Mouse (Mus musculus) gastrocnemius, postnatal 4 days (tissue): ENCODE measurements around the gene Igfbp6. TPM values are rescaled to one million over a fixed set of nuclear protein-coding genes. Genes with fewer than 3 reads are reported as not detected.

Experiments used
- DNase-seq, 2 experiments: peaks; one replicate each; pipeline ENCODE4 v3.0.0; 2021 to 2022; ENCODE audit warnings: low spot score in 2 of 2, mixed read lengths in 2 of 2
- total RNA-seq, 2 experiments: library from RNA; stranded (reverse); gene quantifications; 2 replicates each; pipeline ENCODE4 v1.2.3; 2021

Igfbp6 gene
- total RNA-seq, 2 experiments from 2014 or later: 80.3 to 91.9 TPM

DNA sequence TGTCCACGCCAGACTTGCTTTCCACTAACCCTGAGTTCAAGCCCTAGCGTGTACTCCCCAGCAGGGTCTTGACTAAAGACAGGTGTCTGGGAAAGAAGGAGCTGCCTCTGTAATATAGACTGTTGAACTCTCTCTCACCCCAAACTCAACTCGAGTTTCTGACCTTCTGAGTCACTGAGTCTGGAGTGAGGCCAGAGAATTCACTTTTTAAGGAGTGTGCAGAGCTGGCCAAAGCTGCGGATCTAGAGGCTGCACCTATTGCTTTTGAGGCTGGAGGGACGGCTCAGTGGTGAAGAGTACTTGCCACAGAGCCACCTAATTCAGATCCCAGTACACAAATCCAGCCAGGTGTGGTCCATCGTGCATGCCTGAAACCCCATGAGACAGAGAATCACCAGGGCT is 23.5 kb downstream of the Igfbp6 start:
- DNase-seq: no peak

DNA sequence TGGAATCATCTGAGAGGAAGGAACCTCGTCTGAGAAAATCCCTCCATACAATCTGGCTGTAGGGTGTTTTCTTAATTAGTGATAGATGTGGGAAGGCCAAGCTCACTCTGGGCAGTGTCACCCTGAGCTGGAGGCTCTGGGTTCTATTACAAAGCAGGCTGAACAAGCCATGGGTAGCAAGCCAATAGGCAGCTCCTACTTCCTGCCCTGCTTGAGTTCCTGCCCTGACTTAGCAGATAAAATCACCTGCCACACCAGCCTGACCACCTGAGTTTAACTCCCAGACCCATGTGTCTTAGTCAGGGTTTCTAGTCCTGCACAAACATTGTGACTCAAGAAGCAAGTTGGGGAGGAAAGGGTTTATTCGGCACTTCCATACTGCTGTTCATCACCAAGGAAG is 24.9 kb downstream of the Igfbp6 start:
- DNase-seq: no peak

DNA sequence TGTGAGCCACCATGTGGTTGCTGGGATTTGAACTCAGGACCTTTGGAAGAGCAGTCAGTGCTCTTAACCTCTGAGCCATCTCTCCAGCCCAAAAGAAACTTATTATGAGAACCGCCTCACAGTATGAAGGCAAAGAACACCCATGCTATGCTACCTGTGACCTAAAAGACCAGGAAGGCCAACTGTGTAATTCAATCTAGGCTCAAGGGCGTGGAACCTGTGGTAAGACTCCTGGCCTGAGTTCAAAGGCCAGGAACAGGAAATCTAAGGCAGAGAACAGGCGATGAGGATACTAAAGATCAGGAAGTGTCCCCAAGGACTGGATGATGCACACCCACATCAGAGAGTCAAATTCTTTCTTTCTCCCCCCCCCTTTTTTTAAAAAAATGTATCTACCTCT is 29.4 kb downstream of the Igfbp6 start:
- DNase-seq: no peak

DNA sequence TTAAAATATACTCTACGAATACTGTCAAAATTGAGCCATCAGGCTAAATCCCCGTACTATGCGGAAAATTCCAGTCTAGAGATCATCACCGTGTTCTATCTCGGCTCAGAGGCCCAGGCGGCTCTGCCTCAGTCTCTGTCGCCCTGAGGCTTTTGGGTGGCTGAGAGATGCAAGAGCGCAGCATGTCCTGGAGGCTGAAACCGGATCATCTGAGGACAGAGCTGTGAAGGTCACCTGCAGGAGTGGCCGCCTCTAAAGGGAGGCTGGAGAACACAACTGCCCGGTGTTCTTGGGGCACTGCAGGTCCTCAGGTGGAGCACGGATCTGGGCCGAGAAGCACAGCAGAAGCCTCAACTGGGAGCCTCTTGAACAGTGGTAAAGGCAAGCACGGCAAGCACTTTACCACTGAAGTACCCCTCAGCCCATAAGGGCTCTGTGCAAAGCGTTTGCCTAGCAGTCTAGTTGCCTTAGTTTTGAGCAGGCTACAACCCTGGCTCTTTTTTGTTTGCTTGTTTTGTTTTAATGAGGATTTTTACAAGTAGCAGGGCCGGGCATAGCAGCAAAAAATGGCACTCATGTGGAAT is 31.7 kb downstream of the Igfbp6 start:
- no peak for DNase-seq

DNA sequence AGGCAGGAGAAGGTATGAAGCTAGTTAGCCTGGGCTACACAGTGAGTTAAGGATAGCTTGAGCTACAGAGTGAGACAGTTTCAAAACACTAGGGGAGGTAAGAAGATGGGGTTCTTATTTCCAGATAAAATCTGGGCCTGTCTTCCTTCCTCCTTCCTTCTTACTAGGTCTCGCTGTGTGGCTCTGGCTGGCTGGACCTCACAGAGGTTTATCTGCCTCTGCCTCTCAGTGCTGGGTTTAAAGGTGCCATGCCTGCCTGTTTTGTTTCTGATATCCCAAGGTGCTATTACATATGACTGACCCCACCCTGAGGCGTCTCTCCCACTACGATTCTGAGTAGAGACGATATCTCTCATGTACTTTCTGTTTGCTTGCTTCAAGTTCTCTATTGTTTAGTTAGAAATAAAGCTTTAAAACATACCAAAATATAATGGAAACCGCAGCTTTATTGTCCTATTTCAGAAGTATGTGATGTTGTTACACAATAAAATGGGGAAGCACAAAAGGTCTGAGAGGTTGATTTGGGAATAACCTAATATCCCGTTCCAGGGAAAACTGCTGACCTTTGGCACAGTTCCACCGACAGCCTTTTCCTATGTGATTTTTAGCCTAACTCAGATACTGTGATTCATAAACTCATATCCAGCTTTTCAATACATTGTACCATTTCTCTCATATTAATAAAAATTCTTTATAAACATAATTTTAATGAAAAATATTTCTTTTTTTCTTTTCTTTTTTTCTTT is 32.6 kb downstream of the Igfbp6 start:
- DNase-seq: no peak

DNA sequence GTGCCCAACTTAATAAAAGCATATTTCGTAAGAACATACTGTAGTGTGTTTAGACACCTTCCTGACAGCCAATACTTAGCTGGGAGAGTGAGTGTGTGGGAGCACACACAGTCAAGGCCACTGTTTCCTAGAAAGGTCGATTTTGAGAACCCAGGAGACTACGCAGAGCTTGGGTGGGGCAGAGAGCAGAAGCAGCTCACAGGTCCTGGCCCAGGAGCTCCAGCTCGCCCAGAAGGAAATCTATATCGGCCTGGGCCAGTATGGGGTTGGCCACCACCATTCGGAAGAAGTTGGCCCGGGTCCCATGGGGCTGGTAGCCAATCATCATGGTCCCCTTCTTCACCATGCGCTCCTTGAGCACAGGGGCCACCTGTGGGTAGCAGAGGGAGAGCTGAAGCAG is 33.3 kb downstream of the Igfbp6 start:
- no peak for DNase-seq

DNA sequence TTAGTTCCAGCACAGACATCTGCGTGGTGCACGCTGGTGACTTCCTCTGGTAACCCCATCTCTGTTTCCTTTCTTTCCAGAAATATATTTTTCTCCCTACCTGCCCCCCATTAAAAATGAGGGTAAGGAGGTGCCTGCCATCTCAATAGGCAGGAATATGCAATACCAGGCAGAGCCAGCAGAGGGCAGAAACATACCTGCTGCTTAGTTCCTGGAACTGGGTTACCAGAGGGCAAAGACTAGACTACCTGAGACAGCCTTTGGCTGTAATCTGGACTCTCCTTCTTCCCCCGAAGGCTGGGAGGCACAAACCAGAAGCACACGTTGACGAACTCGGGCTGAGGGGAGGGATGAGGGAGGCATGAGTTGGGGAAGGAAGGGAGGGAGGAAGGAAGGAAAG is 34.1 kb downstream of the Igfbp6 start:
- DNase-seq: peak; percentile 43 to 62

DNA sequence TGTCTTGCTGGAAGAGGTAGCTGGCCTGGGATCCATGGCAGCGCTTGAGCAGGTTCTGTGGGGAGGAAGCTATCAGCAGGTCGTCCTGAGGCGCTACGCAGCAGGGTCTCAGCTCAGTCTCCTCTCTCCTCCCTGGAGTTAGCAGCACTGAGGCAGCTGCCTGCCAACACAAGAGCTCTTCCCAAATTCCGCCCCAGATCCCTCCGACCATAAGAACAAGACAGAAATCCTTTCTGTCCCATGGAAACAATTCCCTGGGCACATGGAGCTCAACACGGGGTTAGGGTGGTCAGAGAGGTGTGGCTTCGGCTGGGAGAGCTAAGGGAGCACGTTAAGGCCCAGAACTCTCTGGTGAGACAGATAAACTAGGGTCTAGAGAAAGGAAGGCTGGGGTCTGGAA is 34.9 kb downstream of the Igfbp6 start:
- no peak for DNase-seq

DNA sequence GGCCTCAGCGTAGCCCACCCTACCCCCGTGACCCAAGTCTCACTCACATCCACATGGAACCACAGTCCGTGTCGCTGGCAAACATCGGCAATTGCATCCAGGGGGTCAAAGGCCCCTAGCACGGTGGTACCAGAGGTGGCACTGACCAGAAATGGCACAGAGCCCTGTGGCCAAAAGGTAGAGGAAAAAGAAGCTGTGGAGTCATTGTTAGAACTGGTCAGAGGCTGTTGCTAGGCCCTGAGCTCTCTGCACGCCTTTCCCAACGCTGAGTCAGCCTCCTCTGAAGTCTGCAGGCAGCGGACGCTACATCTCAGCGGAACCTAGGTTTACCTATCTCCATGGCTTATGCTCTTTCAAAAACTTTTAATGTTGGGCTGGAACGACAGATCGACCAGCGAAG is 35.8 kb downstream of the Igfbp6 start:
- DNase-seq: no peak

DNA sequence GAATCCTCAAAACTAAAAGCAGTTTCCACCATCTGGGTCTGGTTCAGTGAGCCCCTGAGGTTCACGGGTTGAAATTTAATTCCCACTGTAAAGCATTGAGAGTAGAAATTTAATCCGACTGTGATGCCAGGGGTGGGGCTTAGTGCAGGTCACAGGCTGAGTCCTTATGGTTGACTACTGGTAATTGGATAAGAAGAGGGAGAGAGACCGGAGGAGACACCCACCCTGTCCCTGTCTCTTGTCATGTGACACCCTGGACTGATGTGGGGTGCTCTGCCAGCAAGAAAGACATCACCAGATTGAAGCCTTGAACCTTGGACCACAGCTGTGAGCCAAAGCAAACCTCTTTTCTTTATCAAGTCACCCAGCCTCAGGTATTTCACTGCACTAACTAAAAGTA is 38.9 kb downstream of the Igfbp6 start:
- no peak for DNase-seq

DNA sequence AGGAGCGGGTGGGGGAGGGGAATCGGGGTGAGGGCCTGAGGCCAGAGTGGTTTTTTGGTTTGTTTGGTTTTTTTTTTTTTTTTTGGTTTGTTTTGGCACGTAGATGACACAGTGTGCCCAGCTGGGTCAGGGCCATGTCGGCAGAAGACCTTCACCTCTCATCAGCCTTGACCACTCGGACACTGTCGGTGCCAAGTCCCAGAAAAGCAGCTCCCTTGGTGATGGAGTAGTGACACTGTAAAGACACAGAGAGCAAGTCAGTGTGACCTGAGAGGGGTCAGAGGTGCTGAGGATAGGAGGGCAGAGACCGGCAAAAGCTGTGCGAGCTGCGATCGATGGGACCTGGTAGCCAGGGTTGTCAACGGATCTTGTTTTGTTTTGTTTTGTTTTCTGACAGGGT is 42.1 kb downstream of the Igfbp6 start:
- no peak for DNase-seq

DNA sequence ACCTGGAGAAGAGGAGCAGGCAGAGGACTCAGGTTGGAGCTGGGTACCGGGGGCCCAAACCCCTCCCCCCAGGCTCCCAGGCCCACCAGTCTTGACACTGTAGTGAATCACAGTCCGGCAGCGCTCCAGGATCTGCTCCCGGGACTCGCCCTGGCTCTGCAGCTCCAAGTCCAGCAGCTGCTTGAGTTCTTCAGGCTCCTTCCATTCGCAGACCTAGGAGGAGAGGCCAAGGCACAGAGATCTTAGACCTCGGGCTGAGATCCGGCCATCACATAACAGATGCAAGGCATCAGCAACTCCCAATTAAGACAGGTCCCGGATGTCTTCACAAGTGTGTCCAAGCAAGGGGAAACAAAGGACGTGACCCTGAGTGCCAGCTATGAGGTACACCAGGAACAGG is 43.9 kb downstream of the Igfbp6 start:
- DNase-seq: peak in 1 of 2 experiments; percentile 36

DNA sequence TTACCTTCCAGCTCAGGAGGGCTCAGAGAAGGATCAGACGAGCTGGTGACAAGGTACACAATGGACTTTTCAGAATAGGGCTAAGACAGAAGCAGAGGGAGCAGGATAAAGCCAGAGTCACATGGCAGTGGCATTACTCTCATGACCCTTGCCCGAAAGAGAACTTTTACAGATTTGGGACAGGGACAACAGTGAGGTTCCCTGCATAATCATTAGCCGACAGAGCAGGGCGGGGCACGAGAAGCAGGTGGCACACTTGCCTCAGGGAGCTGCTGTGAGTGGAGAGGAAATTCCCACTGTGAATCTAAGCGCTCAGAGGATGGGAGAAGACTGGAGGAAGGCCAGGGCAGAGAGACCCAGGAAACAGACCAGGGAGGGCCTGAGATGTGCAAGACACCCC is 44.7 kb downstream of the Igfbp6 start:
- DNase-seq: no peak

DNA sequence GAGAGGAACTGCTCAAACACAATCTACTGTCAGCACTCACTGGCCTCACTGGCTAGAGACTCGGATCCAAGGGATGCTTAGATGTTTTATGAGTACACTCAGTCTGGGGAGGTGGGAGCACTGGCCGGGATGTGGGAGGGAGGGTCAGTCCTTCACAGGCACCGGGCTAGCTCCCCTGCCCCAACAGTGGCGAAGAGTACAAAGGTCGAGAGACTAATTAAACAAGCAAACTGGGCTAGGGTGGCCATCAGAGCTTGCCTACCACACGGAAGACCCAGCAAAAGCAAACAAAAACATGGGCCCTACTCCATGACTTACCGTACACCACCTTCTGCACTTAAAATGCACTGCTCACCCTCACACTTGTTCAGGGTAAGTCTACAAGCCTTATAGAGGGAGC is 47.5 kb downstream of the Igfbp6 start:
- DNase-seq: no peak

DNA sequence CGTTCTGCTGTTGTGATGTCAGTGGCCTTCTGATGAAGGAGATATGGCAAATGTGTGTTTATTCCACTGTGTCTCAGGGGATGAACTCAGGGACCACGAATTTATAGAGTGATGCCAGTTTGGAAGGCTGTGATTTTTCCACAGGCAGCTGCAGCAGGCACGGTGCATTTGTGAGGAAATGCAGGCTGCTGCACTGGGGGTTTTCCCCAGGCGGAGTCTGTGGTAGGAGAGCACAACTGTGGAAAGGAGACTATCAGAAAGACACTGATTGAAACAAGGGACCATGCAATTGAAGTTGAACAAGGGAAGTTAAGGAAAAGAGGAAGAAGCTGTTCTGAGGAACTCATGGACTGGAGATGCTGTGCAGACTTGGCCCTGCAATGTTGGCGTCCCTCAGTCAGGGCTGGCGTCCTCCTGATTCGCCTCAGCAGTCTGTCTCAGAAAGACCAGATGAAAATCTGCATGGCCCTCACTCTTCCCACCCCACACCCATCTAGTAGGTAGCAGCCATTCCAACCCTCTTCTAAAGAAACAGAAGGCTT is 48.2 kb downstream of the Igfbp6 start:
- no peak for DNase-seq

DNA sequence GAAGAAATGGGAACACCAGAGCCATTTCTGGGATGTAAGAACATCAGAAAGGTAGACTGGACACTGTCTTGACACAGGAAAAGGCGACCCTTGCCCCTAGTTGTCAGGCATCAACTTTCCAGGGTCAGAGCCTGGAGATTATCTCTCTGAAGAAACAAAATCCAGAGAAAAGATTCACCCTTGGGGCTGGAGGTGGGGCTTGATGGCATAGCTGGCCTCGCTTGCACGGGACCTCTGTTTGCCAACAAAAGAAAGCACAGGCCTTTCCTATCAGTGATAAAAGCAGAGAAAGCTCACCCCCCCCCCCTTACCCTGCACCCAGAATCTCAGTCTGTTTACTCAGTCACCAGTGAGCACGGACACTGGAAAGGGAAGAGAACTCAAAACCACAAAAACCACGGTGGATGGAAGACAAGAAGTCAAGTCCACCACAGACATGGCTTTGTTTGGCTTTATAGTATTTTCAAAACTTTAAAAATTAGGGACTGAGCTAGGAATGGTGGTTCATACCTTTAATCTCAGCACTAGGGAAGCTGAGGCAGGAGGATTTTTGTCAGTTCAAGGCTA is 48.7 kb downstream of the Igfbp6 start:
- no peak for DNase-seq

DNA sequence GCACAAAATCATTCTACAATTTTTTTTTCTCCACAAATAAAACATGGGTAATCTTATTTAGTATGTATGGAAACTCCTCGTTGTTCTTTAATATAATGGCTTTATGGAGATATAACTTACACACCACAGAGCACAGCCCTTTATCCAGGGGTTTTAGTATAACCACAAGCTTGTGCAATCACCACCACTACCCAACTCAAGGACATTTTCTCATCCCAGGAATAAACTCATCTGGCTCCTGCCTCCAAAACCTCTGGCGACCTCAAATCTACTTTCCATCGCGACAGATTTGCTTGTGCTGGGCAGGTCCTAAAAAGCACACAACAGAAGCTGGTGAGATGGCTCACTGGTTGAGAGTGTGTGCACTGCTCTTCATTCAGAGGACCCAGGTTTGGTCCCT is 49.5 kb downstream of the Igfbp6 start:
- DNase-seq: no peak

DNA sequence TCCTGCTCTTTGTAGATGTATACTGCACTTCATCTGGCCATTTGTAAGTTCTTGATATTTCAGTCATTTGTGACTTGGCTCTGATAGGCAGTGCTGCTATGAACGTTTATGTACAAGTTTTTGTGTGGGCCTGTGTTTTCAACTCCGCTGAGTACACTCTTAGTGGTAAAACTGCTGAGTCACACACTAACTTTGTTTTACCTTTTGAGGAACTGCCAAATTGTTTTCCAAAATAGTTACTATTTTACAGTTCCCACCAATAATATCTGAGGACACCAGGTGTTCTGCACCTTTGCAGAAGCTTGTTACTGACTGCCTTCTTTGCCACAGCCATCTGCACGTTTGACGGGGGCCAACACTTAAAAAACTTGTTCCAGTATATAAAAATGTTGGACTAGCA is 50.3 kb downstream of the Igfbp6 start:
- DNase-seq: no peak

DNA sequence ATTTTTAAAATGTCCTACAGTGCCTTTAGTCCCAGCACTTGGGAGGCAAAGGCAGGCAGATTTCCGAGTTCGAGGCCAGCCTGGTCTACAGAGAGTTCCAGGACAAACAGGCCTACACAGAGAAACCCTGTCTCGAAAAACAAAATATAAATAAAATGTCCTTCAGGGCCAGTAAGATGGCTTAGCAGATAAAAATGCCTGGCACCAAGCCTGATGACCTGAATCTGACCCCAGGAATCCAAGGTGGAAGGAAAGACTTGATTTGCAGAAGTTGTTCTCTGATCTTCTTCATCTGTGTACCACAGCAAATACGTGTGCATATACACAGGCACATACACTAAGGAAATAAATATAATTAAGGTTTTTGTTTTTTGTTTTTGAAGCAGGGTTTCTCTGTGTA is 51.2 kb downstream of the Igfbp6 start:
- DNase-seq: no peak

DNA sequence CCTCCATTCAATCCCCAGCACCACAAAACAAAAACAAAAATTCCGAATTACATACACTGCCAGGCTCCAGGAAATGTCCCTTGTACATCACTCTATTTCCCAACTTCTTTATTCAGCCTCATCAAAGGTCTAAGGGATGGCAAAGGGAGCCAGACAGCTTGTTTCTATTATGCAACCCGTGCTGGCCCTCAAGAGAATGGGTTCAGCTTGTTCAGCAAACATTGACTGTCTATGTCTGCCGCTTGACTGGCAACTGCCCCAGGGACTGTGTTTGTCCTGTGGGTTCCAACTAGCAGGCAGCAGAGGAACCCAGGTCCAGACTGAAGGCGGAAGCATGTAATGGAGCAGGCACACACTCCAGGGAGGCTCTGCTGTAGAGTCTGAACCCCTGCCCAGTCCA is 54.7 kb downstream of the Igfbp6 start:
- DNase-seq: no peak
